ENCODE assay signal across 7 mouse cellular contexts in the genomic region with DNA sequence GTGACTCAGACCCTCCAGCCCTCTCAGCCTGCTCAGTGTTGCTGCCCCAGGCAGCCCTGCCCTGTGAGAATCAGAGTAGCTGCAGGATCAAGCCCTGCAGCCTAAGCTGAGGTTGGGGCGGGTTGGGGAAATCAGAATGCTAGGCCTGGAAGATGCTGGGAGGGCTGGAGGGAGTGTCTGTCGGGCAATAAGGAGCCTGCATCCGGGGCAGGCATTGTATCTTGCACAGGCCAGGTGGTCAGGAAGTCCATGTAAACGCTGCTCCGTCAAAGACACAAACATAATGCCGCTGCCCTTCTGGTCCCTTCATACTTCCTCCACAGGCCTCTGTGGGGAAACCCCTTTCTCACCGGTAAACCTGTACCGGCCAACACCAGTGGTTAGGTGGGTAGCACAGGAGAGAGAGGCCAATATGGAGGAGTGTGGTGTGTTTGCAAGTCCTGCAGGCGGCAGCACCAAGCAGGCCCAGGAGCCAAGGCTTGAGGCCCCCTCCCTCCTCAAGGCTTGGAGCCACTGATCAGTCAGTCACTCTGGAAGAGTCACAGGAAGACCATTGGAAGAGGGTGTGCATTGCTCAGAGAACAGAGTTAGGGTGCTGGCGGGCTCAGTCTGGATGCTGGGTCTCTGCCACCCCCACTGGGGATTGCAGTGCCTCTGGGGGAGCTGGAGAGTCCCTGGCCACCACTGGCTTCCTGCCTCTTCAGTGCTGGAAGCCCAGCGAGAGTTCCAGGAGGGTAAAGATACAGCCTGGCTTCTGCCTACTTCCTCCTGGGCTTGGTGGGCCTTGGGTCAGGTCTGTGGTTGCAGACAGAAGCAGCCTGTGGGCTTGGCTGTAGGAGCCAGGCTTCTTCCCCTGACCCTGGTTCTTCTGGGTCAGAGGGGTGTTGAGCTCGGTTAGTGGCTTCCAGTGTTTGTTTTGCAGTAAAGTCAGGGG. TPM values are rescaled to one million over a fixed set of nuclear protein-coding genes. Genes with fewer than 3 reads are reported as not detected.
DNase-seq lines count a peak whose midpoint lies in the region; ATAC-seq and TF ChIP-seq lines count a peak whose summit lies in the region.

No protein-coding gene starts in this region.

- H3K4me2 ChIP-seq in heart, embryonic 15.5 days = 0 out of 2 replicates have a peak overlapping the region, but pooled peaks have one; percentile 0
- H3K4me2 ChIP-seq in liver, embryonic 14.5 days (ENCODE audit: low read depth) = no peak overlapping the region

- no peaks in the 10 kb centered on the region for H3K27me3 ChIP-seq in heart, embryonic 15.5 days
- no peaks in the 10 kb centered on the region for H3K27me3 ChIP-seq in liver, embryonic 14.5 days (ENCODE audit: control insufficient read depth, insufficient read depth, low read length)

- peak overlapping the region; percentile 70 for H3K27ac ChIP-seq in heart, embryonic 15.5 days
- no peak overlapping the region for H3K27ac ChIP-seq in liver, embryonic 14.5 days

- no peak overlapping the region for H3K4me3 ChIP-seq in heart, embryonic 15.5 days
- H3K4me3 ChIP-seq in liver, embryonic 14.5 days (ENCODE audit: insufficient read depth in 1 of 2, low read depth in 2 of 2, low read length in 2 of 2) = no peak overlapping the region

- peaks cover 60% of the 10 kb centered on the region for H3K4me1 ChIP-seq in heart, embryonic 15.5 days (replicated peaks)
- peaks cover 0 to 3% of the 10 kb centered on the region in 2 experiments; a peak in 1 of 4 replicates for H3K4me1 ChIP-seq in liver, embryonic 14.5 days (replicated peaks; ENCODE audit: control insufficient read depth in 2 of 2, insufficient read depth in 2 of 2, low read length in 1 of 2)

- no peak overlapping the region for H3K9ac ChIP-seq in heart, embryonic 15.5 days
- H3K9ac ChIP-seq in liver, embryonic 14.5 days (replicated peaks) = no peak overlapping the region

- TF ChIP-seq EP300 in liver, embryonic 14.5 days (IDR thresholded peaks at IDR 0.05; ENCODE audit: low read depth) = no peak

- WGBS in heart, embryonic 15.5 days = 47% methylated on average over 12 of the region's 12 CpGs
- WGBS in liver, embryonic 14.5 days (ENCODE audit: insufficient replicate concordance) = 21% methylated on average over 12 of the region's 12 CpGs

- peak; percentile 47; the same call in 1 of the 2 replicates for TF ChIP-seq CTCF in liver, embryonic 14.5 days (IDR thresholded peaks at IDR 0.05; ENCODE audit: low read depth)

- peak; percentile 73 for DNase-seq in 3134 (ENCODE audit: extremely low read depth, insufficient read length, low spot score)
- DNase-seq in 416B (ENCODE audit: low read depth) = peak; percentile 75
- DNase-seq in cerebellum, postnatal 10 days = peak; percentile 75 to 77
- no peak for DNase-seq in liver, embryonic 14.5 days (ENCODE audit: low read depth in 3 of 3, low spot score in 3 of 3)
- peak; percentile 54 to 60 for DNase-seq in spleen, adult 18-20 months
- DNase-seq in gastrocnemius, adult 8-10 months (ENCODE audit: low spot score in 2 of 2) = no peak

- H3K36me3 ChIP-seq in heart, embryonic 15.5 days = no peaks in the 10 kb centered on the region
- H3K36me3 ChIP-seq in liver, embryonic 14.5 days (replicated peaks; ENCODE audit: control insufficient read depth, insufficient read depth, low read depth) = no peaks in the 10 kb centered on the region

- ATAC-seq in heart, embryonic 15.5 days (replicated peaks; ENCODE audit: insufficient number of reproducible peaks, insufficient read depth, low FRiP score, low read depth) = no peak
- no peak for ATAC-seq in liver, embryonic 14.5 days (ENCODE audit: insufficient read depth)

- no peaks in the 10 kb centered on the region for H3K9me3 ChIP-seq in heart, embryonic 15.5 days (replicated peaks)
- H3K9me3 ChIP-seq in liver, embryonic 14.5 days (ENCODE audit: control insufficient read depth, low read length) = no peaks in the 10 kb centered on the region

RNA-seq across cellular contexts. Expression of a gene that starts 13.3 kb away (rescaled TPM):
- polyA plus RNA-seq in heart, embryonic 15.5 days (2015; fragmentation: Nextera tagmentation; extraction: Ambion mirVana) = 17.5 and 24.6 TPM in 2 replicates
- 2.0 and 2.1 TPM in 2 replicates for polyA plus RNA-seq in liver, embryonic 14.5 days (2012; rRNA removed)
- polyA plus RNA-seq in liver, embryonic 14.5 days (2014; fragmentation: Nextera tagmentation; extraction: Ambion mirVana) = 1.5 and 2.1 TPM in 2 replicates
- 10 to 100 TPM in 2 of 4 experiments, 1 to 10 TPM in 2; 8.1 to 11.1 (median 9.4) TPM for total RNA-seq in gastrocnemius, adult 8-10 months (2022)

RNA-seq across cellular contexts. Expression of a gene that starts 20.3 kb away (rescaled TPM):
- 1.3 and 1.5 TPM in 2 replicates for polyA plus RNA-seq in heart, embryonic 15.5 days (2015; fragmentation: Nextera tagmentation; extraction: Ambion mirVana)
- not detected in 2 replicates for polyA plus RNA-seq in liver, embryonic 14.5 days (2012; rRNA removed)
- polyA plus RNA-seq in liver, embryonic 14.5 days (2014; fragmentation: Nextera tagmentation; extraction: Ambion mirVana) = not detected in 2 replicates
- 1 to 10 TPM in 1 of 4 experiments, not detected in 3; 1.6 TPM for total RNA-seq in gastrocnemius, adult 8-10 months (2022)

RNA-seq across cellular contexts. Expression of a gene that starts 29.5 kb away (rescaled TPM):
- 0.67 and 1.1 TPM in 2 replicates for polyA plus RNA-seq in heart, embryonic 15.5 days (2015; fragmentation: Nextera tagmentation; extraction: Ambion mirVana)
- polyA plus RNA-seq in liver, embryonic 14.5 days (2012; rRNA removed) = 0.31 and 0.52 TPM in 2 replicates
- polyA plus RNA-seq in liver, embryonic 14.5 days (2014; fragmentation: Nextera tagmentation; extraction: Ambion mirVana) = 0.15 and 0.29 TPM in 2 replicates
- under 1 TPM; 0.36 to 0.99 (median 0.62) TPM for total RNA-seq in gastrocnemius, adult 8-10 months (2022)

RNA-seq across cellular contexts. Expression of a gene that starts 37.0 kb away (rescaled TPM):
- polyA plus RNA-seq in heart, embryonic 15.5 days (2015; fragmentation: Nextera tagmentation; extraction: Ambion mirVana) = 0.25 TPM in 1 of 2 replicates, not detected in the other
- 0.10 and 0.19 TPM in 2 replicates for polyA plus RNA-seq in liver, embryonic 14.5 days (2012; rRNA removed)
- polyA plus RNA-seq in liver, embryonic 14.5 days (2014; fragmentation: Nextera tagmentation; extraction: Ambion mirVana) = 0.39 TPM in 1 of 2 replicates, not detected in the other
- total RNA-seq in gastrocnemius, adult 8-10 months (2022) = not detected

RNA-seq across cellular contexts. Expression of a gene that starts 57.3 kb away (rescaled TPM):
- 24.0 and 27.8 TPM in 2 replicates for polyA plus RNA-seq in heart, embryonic 15.5 days (2015; fragmentation: Nextera tagmentation; extraction: Ambion mirVana)
- 10.0 and 11.6 TPM in 2 replicates for polyA plus RNA-seq in liver, embryonic 14.5 days (2012; rRNA removed)
- polyA plus RNA-seq in liver, embryonic 14.5 days (2014; fragmentation: Nextera tagmentation; extraction: Ambion mirVana) = 7.6 and 9.0 TPM in 2 replicates
- 1 to 10 TPM; 6.5 to 8.2 (median 7.4) TPM for total RNA-seq in gastrocnemius, adult 8-10 months (2022)

Comparison
In these comparisons a context has a peak if more than half of its experiments do, and no peak if none do; other contexts are left out.
1. DNase-seq: peak in 3134 (single experiment), 416B (single experiment), cerebellum, postnatal 10 days (2 of 2) and spleen, adult 18-20 months (2 of 2); none in liver, embryonic 14.5 days (0 of 3) and gastrocnemius, adult 8-10 months (0 of 2).